Mouse (Mus musculus): ENCODE data around the gene Uqcc2. TPM values are rescaled to one million over a fixed set of nuclear protein-coding genes. Genes with fewer than 3 reads are reported as not detected.
A peak's percentile ranks its signal among the peaks of the same experiment; 100 is the strongest.

Uqcc2 gene
- polyA plus RNA-seq, 1 experiment from 2014 or later, result 345 TPM

GRCm38 (mm10) chr17:27138396-27138795 lies 4.7 kb upstream of the Uqcc2 start:
- no peak overlapping the region for H3K4me3 ChIP-seq (ENCODE audit: low read depth, low read length)
- no peak overlapping the region for H3K27ac ChIP-seq (ENCODE audit: low read depth, low read length)
- no peak overlapping the region for H3K4me2 ChIP-seq (ENCODE audit: low read depth)
- H3K36me3 ChIP-seq (ENCODE audit: control insufficient read depth, insufficient read depth, low read length), result no peaks in the 10 kb centered on the region
- H3K27me3 ChIP-seq (ENCODE audit: control insufficient read depth, insufficient read depth, low read length), result no peaks in the 10 kb centered on the region
- H3K9ac ChIP-seq (ENCODE audit: low read length), result no peak overlapping the region
- DNase-seq (ENCODE audit: low spot score), result no peak
- no peak for ATAC-seq (ENCODE audit: insufficient read depth, low FRiP score, low TSS enrichment)
- peaks cover 14% of the 10 kb centered on the region; the same call in 1 of the 2 replicates for H3K4me1 ChIP-seq (ENCODE audit: control insufficient read depth, insufficient read depth, low read length)
- no peaks in the 10 kb centered on the region for H3K9me3 ChIP-seq (ENCODE audit: control insufficient read depth, low read length)
- WGBS, result 65% methylated on average over 9 of the region's 9 CpGs

- no peak for ATAC-seq (ENCODE audit: insufficient read depth, low FRiP score, low TSS enrichment)
Measured at GRCm38 (mm10) chr17:27134715-27135114, 999 bp upstream of the Uqcc2 start.

GRCm38 (mm10) chr17:27134187-27134586 lies 471 bp upstream of the Uqcc2 start:
- 41% methylated on average over 9 of the region's 9 CpGs for WGBS
- no peak for DNase-seq (ENCODE audit: low spot score)
- Histone ChIP-seq H3K4me3 (ENCODE audit: low read depth, low read length) (peak overlapping the region; percentile 44; the same call in 1 of the 2 replicates), H3K4me2 (ENCODE audit: low read depth) (peak overlapping the region; percentile 42), H3K27me3 (ENCODE audit: control insufficient read depth, insufficient read depth, low read length) (no peaks in the 10 kb centered on the region), H3K27ac (ENCODE audit: low read depth, low read length) (no peak overlapping the region), H3K4me1 (ENCODE audit: control insufficient read depth, insufficient read depth, low read length) (peaks cover 23% of the 10 kb centered on the region), H3K9ac (ENCODE audit: low read length) (peak overlapping the region; percentile 71), H3K36me3 (ENCODE audit: control insufficient read depth, insufficient read depth, low read length) (no peaks in the 10 kb centered on the region), H3K9me3 (ENCODE audit: control insufficient read depth, low read length) (no peaks in the 10 kb centered on the region)
- 0 out of 2 replicates have a peak, but pooled peaks have one; percentile 16 for ATAC-seq (ENCODE audit: insufficient read depth, low FRiP score, low TSS enrichment)

More at GRCm38 (mm10) chr17:27134715-27135114, 999 bp upstream of the Uqcc2 start:
- peaks cover 27% of the 10 kb centered on the region for H3K4me1 ChIP-seq (ENCODE audit: control insufficient read depth, insufficient read depth, low read length)
- H3K9me3 ChIP-seq (ENCODE audit: control insufficient read depth, low read length), result no peaks in the 10 kb centered on the region
- H3K27me3 ChIP-seq (ENCODE audit: control insufficient read depth, insufficient read depth, low read length), result no peaks in the 10 kb centered on the region
- H3K4me2 ChIP-seq (ENCODE audit: low read depth), result no peak overlapping the region
- WGBS, result 32% methylated on average over 3 of the region's 3 CpGs
- H3K9ac ChIP-seq (ENCODE audit: low read length), result no peak overlapping the region
- H3K36me3 ChIP-seq (ENCODE audit: control insufficient read depth, insufficient read depth, low read length), result no peaks in the 10 kb centered on the region
- no peak overlapping the region for H3K4me3 ChIP-seq (ENCODE audit: low read depth, low read length)
- H3K27ac ChIP-seq (ENCODE audit: low read depth, low read length), result no peak overlapping the region
- no peak for DNase-seq (ENCODE audit: low spot score)

- Histone ChIP-seq H3K4me1 (ENCODE audit: control insufficient read depth, insufficient read depth, low read length) (peaks cover 23% of the 10 kb centered on the region), H3K36me3 (ENCODE audit: control insufficient read depth, insufficient read depth, low read length) (no peaks in the 10 kb centered on the region), H3K27me3 (ENCODE audit: control insufficient read depth, insufficient read depth, low read length) (no peaks in the 10 kb centered on the region), H3K4me3 (ENCODE audit: low read depth, low read length) (no peak overlapping the region), H3K4me2 (ENCODE audit: low read depth) (no peak overlapping the region), H3K9ac (ENCODE audit: low read length) (no peak overlapping the region), H3K9me3 (ENCODE audit: control insufficient read depth, low read length) (no peaks in the 10 kb centered on the region), H3K27ac (ENCODE audit: low read depth, low read length) (no peak overlapping the region)
- DNase-seq (ENCODE audit: low spot score) (no peak), ATAC-seq (ENCODE audit: insufficient read depth, low FRiP score, low TSS enrichment) (no peak)
- 94% methylated on average over 10 of the region's 10 CpGs for WGBS
Measured at GRCm38 (mm10) chr17:27132238-27132637, 1.5 kb downstream of the Uqcc2 start.

- no peaks in the 10 kb centered on the region for H3K9me3 ChIP-seq (ENCODE audit: control insufficient read depth, low read length)
- H3K4me3 ChIP-seq (ENCODE audit: low read depth, low read length), result no peak overlapping the region
- WGBS, result 86% methylated on average over 10 of the region's 10 CpGs
- H3K4me2 ChIP-seq (ENCODE audit: low read depth), result no peak overlapping the region
- H3K9ac ChIP-seq (ENCODE audit: low read length), result no peak overlapping the region
- H3K27ac ChIP-seq (ENCODE audit: low read depth, low read length), result no peak overlapping the region
- no peak for ATAC-seq (ENCODE audit: insufficient read depth, low FRiP score, low TSS enrichment)
- no peaks in the 10 kb centered on the region for H3K27me3 ChIP-seq (ENCODE audit: control insufficient read depth, insufficient read depth, low read length)
- H3K36me3 ChIP-seq (ENCODE audit: control insufficient read depth, insufficient read depth, low read length), result no peaks in the 10 kb centered on the region
- DNase-seq (ENCODE audit: low spot score), result no peak
- H3K4me1 ChIP-seq (ENCODE audit: control insufficient read depth, insufficient read depth, low read length), result peaks cover 23% of the 10 kb centered on the region
Measured at GRCm38 (mm10) chr17:27131240-27131665, 2.5 kb downstream of the Uqcc2 start.

DNA sequence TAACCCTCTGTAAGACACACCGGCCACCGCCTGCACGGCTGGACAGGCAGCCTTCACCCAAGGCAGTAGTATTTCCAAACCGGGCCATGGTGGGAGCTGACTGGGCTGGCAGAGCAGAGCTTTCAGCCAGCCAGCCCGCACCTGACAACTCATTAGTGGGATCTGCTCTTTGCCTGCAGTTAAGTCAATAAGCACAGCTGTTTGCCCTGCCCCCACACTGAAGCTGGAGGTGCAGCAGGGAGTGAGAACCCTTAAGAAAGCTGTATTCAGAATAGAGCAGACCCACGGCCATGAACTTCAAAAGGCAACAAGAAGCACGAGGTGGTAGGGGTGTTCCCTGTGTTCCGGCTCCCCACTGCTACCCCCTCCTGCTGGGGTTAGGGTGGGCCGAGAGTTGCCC lies 3.5 kb downstream of the Uqcc2 start:
- H3K4me1 ChIP-seq (ENCODE audit: control insufficient read depth, insufficient read depth, low read length), result peaks cover 23% of the 10 kb centered on the region
- H3K27ac ChIP-seq (ENCODE audit: low read depth, low read length), result no peak overlapping the region
- DNase-seq (ENCODE audit: low spot score) (no peak), ATAC-seq (ENCODE audit: insufficient read depth, low FRiP score, low TSS enrichment) (no peak)
- no peak overlapping the region for H3K9ac ChIP-seq (ENCODE audit: low read length)
- no peak overlapping the region for H3K4me3 ChIP-seq (ENCODE audit: low read depth, low read length)
- H3K4me2 ChIP-seq (ENCODE audit: low read depth), result no peak overlapping the region
- 52% methylated on average over 9 of the region's 9 CpGs for WGBS
- H3K36me3 ChIP-seq (ENCODE audit: control insufficient read depth, insufficient read depth, low read length), result no peaks in the 10 kb centered on the region
- H3K9me3 ChIP-seq (ENCODE audit: control insufficient read depth, low read length), result no peaks in the 10 kb centered on the region
- no peaks in the 10 kb centered on the region for H3K27me3 ChIP-seq (ENCODE audit: control insufficient read depth, insufficient read depth, low read length)

DNA sequence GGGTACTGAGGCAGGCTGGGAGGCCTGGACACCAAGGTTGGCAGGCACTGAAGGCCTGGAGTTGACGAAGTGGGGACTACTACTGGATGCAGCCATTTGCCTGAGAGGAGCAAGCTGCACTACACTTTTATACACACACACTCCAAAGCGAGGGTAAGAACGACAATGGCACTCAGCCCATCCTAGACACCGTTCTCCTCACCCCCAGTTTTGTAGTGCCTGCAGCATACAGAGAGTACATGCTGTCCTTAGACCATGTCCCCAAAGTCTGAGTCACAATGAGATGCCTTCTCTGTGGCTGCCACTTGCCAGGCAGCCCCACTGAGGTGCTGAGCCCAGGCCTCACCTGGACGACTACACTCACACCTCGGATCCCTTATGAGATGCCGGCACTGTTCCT lies 3.9 kb downstream of the Uqcc2 start:
- 82% methylated on average over 7 of the region's 7 CpGs for WGBS
- Histone ChIP-seq H3K27me3 (ENCODE audit: control insufficient read depth, insufficient read depth, low read length) (no peaks in the 10 kb centered on the region), H3K27ac (ENCODE audit: low read depth, low read length) (no peak overlapping the region), H3K36me3 (ENCODE audit: control insufficient read depth, insufficient read depth, low read length) (no peaks in the 10 kb centered on the region), H3K9me3 (ENCODE audit: control insufficient read depth, low read length) (no peaks in the 10 kb centered on the region), H3K4me2 (ENCODE audit: low read depth) (no peak overlapping the region), H3K9ac (ENCODE audit: low read length) (no peak overlapping the region), H3K4me3 (ENCODE audit: low read depth, low read length) (no peak overlapping the region), H3K4me1 (ENCODE audit: control insufficient read depth, insufficient read depth, low read length) (peaks cover 23% of the 10 kb centered on the region)
- ATAC-seq (ENCODE audit: insufficient read depth, low FRiP score, low TSS enrichment), result no peak
- no peak for DNase-seq (ENCODE audit: low spot score)

- Histone ChIP-seq H3K4me1 (ENCODE audit: control insufficient read depth, insufficient read depth, low read length) (peaks cover 23% of the 10 kb centered on the region), H3K27me3 (ENCODE audit: control insufficient read depth, insufficient read depth, low read length) (no peaks in the 10 kb centered on the region), H3K4me2 (ENCODE audit: low read depth) (no peak overlapping the region), H3K9ac (ENCODE audit: low read length) (no peak overlapping the region), H3K36me3 (ENCODE audit: control insufficient read depth, insufficient read depth, low read length) (no peaks in the 10 kb centered on the region), H3K27ac (ENCODE audit: low read depth, low read length) (no peak overlapping the region), H3K9me3 (ENCODE audit: control insufficient read depth, low read length) (no peaks in the 10 kb centered on the region), H3K4me3 (ENCODE audit: low read depth, low read length) (no peak overlapping the region)
- WGBS, result 86% methylated on average over 13 of the region's 13 CpGs
- DNase-seq (ENCODE audit: low spot score) (no peak), ATAC-seq (ENCODE audit: insufficient read depth, low FRiP score, low TSS enrichment) (no peak)
Measured at GRCm38 (mm10) chr17:27129291-27129690, 4.4 kb downstream of the Uqcc2 start.

- Histone ChIP-seq H3K36me3 (ENCODE audit: control insufficient read depth, insufficient read depth, low read length) (no peaks in the 10 kb centered on the region), H3K4me3 (ENCODE audit: low read depth, low read length) (no peak overlapping the region), H3K9me3 (ENCODE audit: control insufficient read depth, low read length) (no peaks in the 10 kb centered on the region), H3K27me3 (ENCODE audit: control insufficient read depth, insufficient read depth, low read length) (no peaks in the 10 kb centered on the region), H3K9ac (ENCODE audit: low read length) (no peak overlapping the region), H3K27ac (ENCODE audit: low read depth, low read length) (no peak overlapping the region), H3K4me2 (ENCODE audit: low read depth) (no peak overlapping the region), H3K4me1 (ENCODE audit: control insufficient read depth, insufficient read depth, low read length) (peaks cover 21% of the 10 kb centered on the region)
- ATAC-seq (ENCODE audit: insufficient read depth, low FRiP score, low TSS enrichment) (no peak), DNase-seq (ENCODE audit: low spot score) (no peak)
- WGBS, result 95% methylated on average over 5 of the region's 5 CpGs
Measured at GRCm38 (mm10) chr17:27128189-27128588, 5.5 kb downstream of the Uqcc2 start.
